Mouse (Mus musculus) ES-E14 (cell line): ENCODE measurements around the gene Chn1. TPM values are rescaled to one million over a fixed set of nuclear protein-coding genes. Genes with fewer than 3 reads are reported as not detected.
A peak's percentile ranks its signal among the peaks of the same experiment; 100 is the strongest.

Source experiments
- DNase-seq: peaks from one replicate; pipeline ENCODE4 v3.0.0-alpha.2; 2013; ENCODE audit warnings: low read depth, low spot score
- H3K27ac ChIP-seq: 2 replicates; pipeline ENCODE4 v1.5.1; 2012; ENCODE audit warnings: low read depth, mild to moderate bottlenecking, low read length, moderate library complexity, mixed read lengths; ENCODE audit not compliant: poor library complexity, insufficient read depth, severe bottlenecking
- H3K36me3 ChIP-seq: 2 replicates; pipeline ENCODE4 v1.6.1; 2012; ENCODE audit warnings: mild to moderate bottlenecking, low read length, moderate library complexity, mixed read lengths; ENCODE audit not compliant: control insufficient read depth, poor library complexity, insufficient read depth, severe bottlenecking
- H3K4me1 ChIP-seq, 2 experiments: fragments of 150-350 bp in 1 of 2; sonication (generic) in 1 of 2; 2 replicates each; pipeline ENCODE4 v1.6.1; 2012; ENCODE audit warnings: low read length in 2 of 2, mild to moderate bottlenecking in 1 of 2, mixed read lengths in 1 of 2; ENCODE audit not compliant: control insufficient read depth in 2 of 2, insufficient read depth in 2 of 2, poor library complexity in 1 of 2
- H3K4me3 ChIP-seq, 2 experiments: fragments of 150-350 bp in 1 of 2; sonication (generic) in 1 of 2; 2 replicates each; pipeline ENCODE4 v1.5.1; 2012; ENCODE audit warnings: low read length in 2 of 2, low read depth in 1 of 2, mild to moderate bottlenecking in 1 of 2, mixed read lengths in 1 of 2; ENCODE audit not compliant: insufficient read depth in 1 of 2, poor library complexity in 1 of 2, severe bottlenecking in 1 of 2
- H3K9ac ChIP-seq: 2 replicates; pipeline ENCODE4 v1.6.1; 2012; ENCODE audit warnings: low read depth, mild to moderate bottlenecking, low read length, mixed read lengths; ENCODE audit not compliant: poor library complexity, insufficient read depth, severe bottlenecking
- H3K9me3 ChIP-seq: fragments of 150-350 bp; sonication (generic); 2 replicates; pipeline ENCODE4 v1.6.1; 2012; ENCODE audit warnings: low read depth, mild to moderate bottlenecking, low read length; ENCODE audit not compliant: control insufficient read depth, insufficient read depth
- CHD2 ChIP-seq: IDR thresholded peaks from 2 replicates; pipeline ENCODE4 v1.6.1; 2014; ENCODE audit warnings: mild to moderate bottlenecking, low read depth, low read length, inconsistent platforms
- HCFC1 ChIP-seq: IDR thresholded peaks from 2 replicates; pipeline ENCODE4 v1.6.1; 2012; ENCODE audit warnings: low read length, inconsistent platforms, borderline replicate concordance; ENCODE audit not compliant: insufficient read depth
- MAFK ChIP-seq: IDR thresholded peaks from 2 replicates; pipeline ENCODE4 v1.6.1; 2014; ENCODE audit warnings: mild to moderate bottlenecking, low read depth, low read length, inconsistent platforms; ENCODE audit not compliant: insufficient read depth
- ZC3H11A ChIP-seq: IDR thresholded peaks from 2 replicates; pipeline ENCODE4 v1.6.1; 2012; ENCODE audit warnings: low read depth, mild to moderate bottlenecking, inconsistent platforms, low read length, borderline replicate concordance
- ZNF384 ChIP-seq: IDR thresholded peaks from 2 replicates; pipeline ENCODE4 v1.6.1; 2012; ENCODE audit warnings: low read depth, low read length, inconsistent platforms
- in situ Hi-C, 2 experiments: fragments of 600-800 bp; cut with MboI; formaldehyde crosslinking; loops; one replicate each; pipeline ENCODE4 v1.15.1; 2025; ENCODE audit warnings: low sequenced_read_pairs in 2 of 2, inconsistent platforms in 1 of 2; ENCODE audit not compliant: unreplicated experiment in 2 of 2
- total RNA-seq: library from RNA; depleted of rRNA; stranded (reverse); fragments of 300-350 nt; gene quantifications from 2 replicates; pipeline ENCODE4 v1.2.3, GENCODE M21; 2012; rRNA removed

Gene Chn1
- total RNA-seq, 1 experiment: 21.6 TPM

DNA sequence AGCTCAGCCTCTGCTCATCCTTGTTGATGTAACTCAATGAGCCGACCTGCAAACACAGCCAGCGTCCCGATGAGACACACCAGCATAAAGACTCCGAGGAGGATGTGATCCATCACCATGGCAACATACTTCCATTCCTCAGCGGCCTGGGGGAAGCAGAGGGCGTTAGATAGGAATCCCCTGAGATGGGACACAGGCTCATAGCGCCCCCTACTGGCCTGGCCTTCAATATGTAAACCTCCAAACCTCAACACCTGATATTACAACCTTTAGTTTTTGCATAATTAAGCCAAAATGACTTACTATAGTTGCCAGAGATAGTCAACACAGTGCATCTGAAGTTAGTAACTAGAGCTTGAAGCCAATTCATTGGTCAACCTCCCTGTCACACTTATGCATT lies 209.0 kb downstream of the Chn1 start:
- DNase-seq: peak; percentile 71
- Histone ChIP-seq H3K4me1 (no peaks in the 10 kb centered on the region; a peak in 2 of 4 replicates), H3K4me3 (no peak overlapping the region), H3K27ac (no peak overlapping the region), H3K9ac (no peak overlapping the region), H3K9me3 (no peaks in the 10 kb centered on the region), H3K36me3 (no peaks in the 10 kb centered on the region)
- TF ChIP-seq CHD2 (no peak), MAFK (no peak)
- in situ Hi-C loops: loop anchor here in 1 of 2 experiments (25.0 kb wide), 1 partner anchor 1096 kb away; the partner anchor contains the start of genes Evx2 and Hoxd13

DNA sequence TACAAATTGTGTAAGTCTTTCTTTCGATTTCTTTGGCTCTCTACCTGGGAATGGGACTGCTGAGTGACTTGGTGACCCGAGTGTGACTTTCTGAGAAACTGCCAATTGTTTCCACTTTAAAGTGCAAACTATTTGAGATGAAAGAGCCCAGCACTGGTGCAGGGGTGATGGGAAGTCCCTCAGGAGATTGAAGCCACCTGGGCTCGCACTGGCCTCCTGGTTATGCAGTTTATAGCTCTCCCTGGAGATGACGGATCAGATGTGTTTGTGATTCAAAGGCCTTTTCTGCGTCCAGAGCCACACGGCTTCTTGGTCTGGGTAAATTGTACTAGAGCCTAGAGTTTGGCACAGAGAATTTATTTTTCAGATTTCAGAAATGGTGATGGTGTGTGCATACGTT lies 211.5 kb downstream of the Chn1 start:
- TF ChIP-seq HCFC1: no peak
- TF ChIP-seq MAFK: no peak
- no peak for TF ChIP-seq ZC3H11A
- no peak for TF ChIP-seq ZNF384
- TF ChIP-seq CHD2: no peak
- H3K36me3 ChIP-seq: no peaks in the 10 kb centered on the region
- H3K27ac ChIP-seq: no peak overlapping the region
- H3K4me3 ChIP-seq: no peak overlapping the region
- in situ Hi-C loops: loop anchor here in 1 of 2 experiments (25.0 kb wide), 1 partner anchor 1099 kb away; the partner anchor contains the start of genes Evx2 and Hoxd13
- H3K9ac ChIP-seq: no peak overlapping the region
- H3K9me3 ChIP-seq: no peaks in the 10 kb centered on the region
- no peak for DNase-seq
- H3K4me1 ChIP-seq: peaks cover 0 to 1% of the 10 kb centered on the region in 2 experiments; a peak in 3 of 4 replicates

DNA sequence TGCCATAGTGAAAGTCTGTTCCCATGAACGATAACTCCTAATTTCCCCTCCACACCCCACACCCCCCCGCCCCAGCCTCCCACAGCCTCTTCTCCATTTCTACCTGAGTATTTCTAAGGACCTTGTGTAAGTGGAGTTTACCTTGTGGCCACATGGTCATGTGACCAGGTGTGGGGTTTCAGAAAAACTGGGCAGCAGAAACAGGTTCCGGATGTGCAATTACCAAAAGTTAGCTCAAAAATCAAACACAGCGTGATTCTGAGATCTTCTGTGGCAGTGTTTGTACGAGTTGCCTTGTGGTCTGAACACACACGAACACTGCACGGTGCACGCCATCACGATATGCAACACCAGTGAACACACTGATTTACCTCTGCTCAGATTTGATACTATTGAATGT lies 212.5 kb downstream of the Chn1 start:
- Histone ChIP-seq H3K9me3 (no peaks in the 10 kb centered on the region), H3K27ac (no peak overlapping the region), H3K4me3 (no peak overlapping the region), H3K36me3 (no peaks in the 10 kb centered on the region), H3K9ac (no peak overlapping the region), H3K4me1 (peaks cover 0 to 1% of the 10 kb centered on the region in 2 experiments; a peak in 3 of 4 replicates)
- in situ Hi-C loops: loop anchor here in 1 of 2 experiments (25.0 kb wide), 1 partner anchor 1100 kb away; the partner anchor contains the start of genes Evx2 and Hoxd13
- TF ChIP-seq CHD2 (no peak), HCFC1 (no peak), MAFK (no peak), ZNF384 (no peak), ZC3H11A (no peak)
- no peak for DNase-seq

DNA sequence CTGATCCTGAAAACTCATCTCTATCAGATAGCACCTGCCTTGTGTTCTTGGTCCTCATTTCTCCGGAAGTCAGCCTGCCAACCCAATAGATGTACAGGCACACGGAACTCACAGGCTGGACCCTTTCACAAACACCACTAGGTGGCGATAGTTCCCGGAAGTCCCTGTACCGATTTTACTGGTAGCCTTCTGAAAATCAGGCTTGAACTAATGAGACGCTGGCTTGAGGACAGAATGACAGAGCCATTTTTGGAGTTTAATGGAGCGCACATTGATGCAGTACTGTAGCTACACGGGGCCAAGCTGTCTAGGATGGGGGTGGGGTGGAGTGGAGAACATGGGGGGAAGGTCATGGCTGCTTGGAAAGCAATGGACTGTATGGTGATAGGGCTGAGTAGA lies 213.5 kb downstream of the Chn1 start:
- DNase-seq: peak; percentile 81
- H3K9ac ChIP-seq: no peak overlapping the region
- in situ Hi-C loops: loop anchor here in 1 of 2 experiments (25.0 kb wide), 1 partner anchor 1101 kb away; the partner anchor contains the start of genes Evx2 and Hoxd13
- peak overlapping the region; percentile 60 to 69 for H3K4me3 ChIP-seq
- H3K9me3 ChIP-seq: no peaks in the 10 kb centered on the region
- H3K4me1 ChIP-seq: peaks cover 0 to 1% of the 10 kb centered on the region in 2 experiments; a peak in 3 of 4 replicates
- no peak overlapping the region for H3K27ac ChIP-seq
- TF ChIP-seq MAFK (no peak), ZNF384 (no peak), HCFC1 (no peak), ZC3H11A (no peak), CHD2 (no peak)
- no peaks in the 10 kb centered on the region for H3K36me3 ChIP-seq

DNA sequence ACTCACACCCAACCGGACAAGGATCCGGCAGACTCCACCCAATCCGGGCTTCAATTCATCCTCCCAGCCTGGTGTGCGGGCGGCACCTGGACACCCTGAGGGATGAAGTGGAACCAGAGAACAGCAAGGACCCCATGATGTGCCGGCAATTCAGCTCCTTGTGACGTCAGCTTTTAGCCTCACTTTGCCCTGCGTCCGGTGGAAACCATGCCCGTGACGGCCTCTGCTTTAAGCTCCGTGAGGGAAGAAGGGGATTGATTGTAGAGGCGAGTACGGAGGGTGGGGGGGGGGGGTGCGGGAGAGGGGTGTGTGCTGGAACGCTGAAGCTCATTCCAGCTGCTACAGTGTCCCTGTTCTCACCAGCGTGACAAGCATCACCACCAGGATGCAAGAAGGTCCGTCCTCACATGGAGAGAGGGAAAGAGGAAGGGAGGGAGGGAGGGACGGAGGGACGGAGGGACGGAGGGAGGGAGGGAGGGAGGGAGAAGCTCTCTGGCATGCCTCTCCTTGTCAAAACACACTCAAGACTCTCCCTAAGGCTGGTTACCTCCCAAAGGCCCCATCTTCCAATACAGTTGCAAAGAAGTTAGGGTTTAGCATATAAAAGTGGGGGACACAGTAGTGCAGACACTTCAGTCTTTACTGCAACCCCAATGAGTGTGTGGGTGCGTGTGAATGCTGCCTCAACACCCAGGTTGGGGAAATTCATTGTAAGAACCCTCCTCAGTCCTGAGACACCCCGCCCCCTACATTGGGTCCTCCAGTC lies 214.1 kb downstream of the Chn1 start:
- peak; percentile 63 for DNase-seq
- in situ Hi-C loops: loop anchor here in 1 of 2 experiments (25.0 kb wide), 1 partner anchor 1101 kb away; the partner anchor contains the start of genes Evx2 and Hoxd13
- H3K4me1 ChIP-seq: peaks cover 0 to 1% of the 10 kb centered on the region in 2 experiments; a peak in 3 of 4 replicates
- H3K9me3 ChIP-seq: no peaks in the 10 kb centered on the region
- no peaks in the 10 kb centered on the region for H3K36me3 ChIP-seq
- H3K9ac ChIP-seq: peak overlapping the region; percentile 46; the same call in 1 of the 2 replicates
- no peak overlapping the region for H3K27ac ChIP-seq
- TF ChIP-seq ZNF384 (no peak), HCFC1 (no peak), MAFK (no peak), CHD2 (no peak), ZC3H11A (no peak)
- peak overlapping the region; percentile 60 to 69 for H3K4me3 ChIP-seq

Other genes starting within 250 kb of the Chn1 start
- gene Wipf1, start 245.6 kb downstream of the Chn1 start, total RNA-seq: 0.95 and 1.2 TPM in 2 replicates
- gene Chrna1, start 195.0 kb downstream of the Chn1 start, total RNA-seq: 0.13 and 0.16 TPM in 2 replicates
- 53.9 and 55.7 TPM in 2 replicates for gene Atf2, start 117.3 kb upstream of the Chn1 start, total RNA-seq
- gene Atp5g3, start 136.0 kb upstream of the Chn1 start, total RNA-seq: 296 and 439 TPM in 2 replicates